Mouse (Mus musculus): ENCODE data around the gene Tmem59l. TPM values are rescaled to one million over a fixed set of nuclear protein-coding genes. Genes with fewer than 3 reads are reported as not detected.

Gene Tmem59l
- polyA plus RNA-seq, 1 experiment, result 10.5 TPM

- TF ChIP-seq POLR2A (IDR thresholded peaks at IDR 0.05; ENCODE audit: borderline replicate concordance, extremely low read depth, low read depth, low read length) (no peak), CTCF (IDR thresholded peaks at IDR 0.05; ENCODE audit: insufficient read depth, low read length) (no peak)
- no peaks in the 10 kb centered on the region for H3K4me1 ChIP-seq (ENCODE audit: control insufficient read depth, insufficient read depth, low read length)
- no peak overlapping the region for H3K4me3 ChIP-seq (replicated peaks; ENCODE audit: extremely low read depth, low read depth, low read length)
- WGBS, result 79% methylated on average over 3 of the region's 3 CpGs
- no peak for DNase-seq
Observed at GRCm38 (mm10) chr8:70481908-70482307, 5.2 kb downstream of the Tmem59l start.

GRCm38 (mm10) chr8:70477269-70477982, 9.7 kb downstream of the Tmem59l start:
- WGBS, result 7% methylated on average over 21 of the region's 21 CpGs
- H3K4me3 ChIP-seq (replicated peaks; ENCODE audit: extremely low read depth, low read depth, low read length), result peak overlapping the region; percentile 62
- no peak for DNase-seq
- H3K4me1 ChIP-seq (ENCODE audit: control insufficient read depth, insufficient read depth, low read length), result peaks cover 2% of the 10 kb centered on the region; the same call in 1 of the 2 replicates
- TF ChIP-seq CTCF (IDR thresholded peaks at IDR 0.05; ENCODE audit: insufficient read depth, low read length) (no peak), POLR2A (IDR thresholded peaks at IDR 0.05; ENCODE audit: borderline replicate concordance, extremely low read depth, low read depth, low read length) (no peak)

- DNase-seq, result peak; percentile 98
Observed at GRCm38 (mm10) chr8:70476333-70477268, 10.6 kb downstream of the Tmem59l start, which contains the start of gene Klhl26. Klhl26 (minus strand) TSS chr8:70476968.

GRCm38 (mm10) chr8:70471856-70472255, 15.3 kb downstream of the Tmem59l start:
- 91% methylated on average over 7 of the region's 7 CpGs for WGBS
- Histone ChIP-seq H3K4me3 (replicated peaks; ENCODE audit: extremely low read depth, low read depth, low read length) (no peak overlapping the region), H3K4me1 (ENCODE audit: control insufficient read depth, insufficient read depth, low read length) (peaks cover 21% of the 10 kb centered on the region)
- no peak for DNase-seq
- TF ChIP-seq POLR2A (IDR thresholded peaks at IDR 0.05; ENCODE audit: borderline replicate concordance, extremely low read depth, low read depth, low read length) (no peak), CTCF (IDR thresholded peaks at IDR 0.05; ENCODE audit: insufficient read depth, low read length) (no peak)

More at GRCm38 (mm10) chr8:70476333-70477268, 10.6 kb downstream of the Tmem59l start, which contains the start of gene Klhl26:
- TF ChIP-seq CTCF (IDR thresholded peaks at IDR 0.05; ENCODE audit: insufficient read depth, low read length), result no peak
- 0 out of 2 replicates have a peak, but pooled peaks have one; percentile 35 for TF ChIP-seq POLR2A (IDR thresholded peaks at IDR 0.05; ENCODE audit: borderline replicate concordance, extremely low read depth, low read depth, low read length)
- H3K4me1 ChIP-seq (ENCODE audit: control insufficient read depth, insufficient read depth, low read length), result peaks cover 2% of the 10 kb centered on the region; the same call in 1 of the 2 replicates
- H3K4me3 ChIP-seq (replicated peaks; ENCODE audit: extremely low read depth, low read depth, low read length), result peak within 1 kb of the TSS; percentile 62
- WGBS, result 1% methylated on average over 53 of the region's 53 CpGs

- no peak for DNase-seq
- Histone ChIP-seq H3K4me1 (ENCODE audit: control insufficient read depth, insufficient read depth, low read length) (peaks cover 26% of the 10 kb centered on the region), H3K4me3 (replicated peaks; ENCODE audit: extremely low read depth, low read depth, low read length) (no peak overlapping the region)
- 54% methylated on average over 2 of the region's 2 CpGs for WGBS
- TF ChIP-seq POLR2A (IDR thresholded peaks at IDR 0.05; ENCODE audit: borderline replicate concordance, extremely low read depth, low read depth, low read length), result no peak
- TF ChIP-seq CTCF (IDR thresholded peaks at IDR 0.05; ENCODE audit: insufficient read depth, low read length), result no peak
Observed at GRCm38 (mm10) chr8:70469938-70470337, 17.2 kb downstream of the Tmem59l start.

GRCm38 (mm10) chr8:70469295-70469916, 17.8 kb downstream of the Tmem59l start:
- Histone ChIP-seq H3K4me3 (replicated peaks; ENCODE audit: extremely low read depth, low read depth, low read length) (no peak overlapping the region), H3K4me1 (ENCODE audit: control insufficient read depth, insufficient read depth, low read length) (peaks cover 26% of the 10 kb centered on the region)
- no peak for TF ChIP-seq POLR2A (IDR thresholded peaks at IDR 0.05; ENCODE audit: borderline replicate concordance, extremely low read depth, low read depth, low read length)
- TF ChIP-seq CTCF (IDR thresholded peaks at IDR 0.05; ENCODE audit: insufficient read depth, low read length), result no peak
- WGBS, result 17% methylated on average over 10 of the region's 10 CpGs
- DNase-seq, result no peak

GRCm38 (mm10) chr8:70468733-70469132, 18.4 kb downstream of the Tmem59l start:
- 76% methylated on average over 4 of the region's 4 CpGs for WGBS

GRCm38 (mm10) chr8:70467907-70468306, 19.3 kb downstream of the Tmem59l start:
- peaks cover 26% of the 10 kb centered on the region for H3K4me1 ChIP-seq (ENCODE audit: control insufficient read depth, insufficient read depth, low read length)
- H3K4me3 ChIP-seq (replicated peaks; ENCODE audit: extremely low read depth, low read depth, low read length), result no peak overlapping the region
- no peak for DNase-seq
- TF ChIP-seq CTCF (IDR thresholded peaks at IDR 0.05; ENCODE audit: insufficient read depth, low read length) (no peak), POLR2A (IDR thresholded peaks at IDR 0.05; ENCODE audit: borderline replicate concordance, extremely low read depth, low read depth, low read length) (no peak)
- WGBS, result 62% methylated on average over 1 of the region's 1 CpGs

More at GRCm38 (mm10) chr8:70468733-70469132, 18.4 kb downstream of the Tmem59l start:
- DNase-seq, result no peak
- Histone ChIP-seq H3K4me3 (replicated peaks; ENCODE audit: extremely low read depth, low read depth, low read length) (no peak overlapping the region), H3K4me1 (ENCODE audit: control insufficient read depth, insufficient read depth, low read length) (peaks cover 26% of the 10 kb centered on the region)
- TF ChIP-seq CTCF (IDR thresholded peaks at IDR 0.05; ENCODE audit: insufficient read depth, low read length) (no peak), POLR2A (IDR thresholded peaks at IDR 0.05; ENCODE audit: borderline replicate concordance, extremely low read depth, low read depth, low read length) (no peak)

GRCm38 (mm10) chr8:70467229-70467725, 19.9 kb downstream of the Tmem59l start:
- peaks cover 26% of the 10 kb centered on the region for H3K4me1 ChIP-seq (ENCODE audit: control insufficient read depth, insufficient read depth, low read length)
- DNase-seq, result no peak
- no peak overlapping the region for H3K4me3 ChIP-seq (replicated peaks; ENCODE audit: extremely low read depth, low read depth, low read length)
- WGBS, result 57% methylated on average over 5 of the region's 5 CpGs
- TF ChIP-seq CTCF (IDR thresholded peaks at IDR 0.05; ENCODE audit: insufficient read depth, low read length) (no peak), POLR2A (IDR thresholded peaks at IDR 0.05; ENCODE audit: borderline replicate concordance, extremely low read depth, low read depth, low read length) (no peak)
